Mouse (Mus musculus) MN1 (cell line): ENCODE results near the gene Olfr1214.
"Not testable (repeated sequence)": the region's sequence is repeated elsewhere in the genome, so short reads cannot be mapped to it uniquely, and the experiment has no call there.

Experiments used
- DNase-seq: peaks from one replicate; pipeline ENCODE4 v3.0.0-alpha.2; 2016; ENCODE audit warnings: low spot score

Gene Olfr1214

GRCm38 (mm10) chr2:88992553-88992952 lies at the start of gene Olfr1214:
Olfr1214 (minus strand) TSS chr2:88992653.
- no peak for DNase-seq

- DNase-seq: no peak
Measured at GRCm38 (mm10) chr2:89031965-89032364, 39.5 kb upstream of the Olfr1214 start, which contains the start of gene Olfr1217. Olfr1217 (minus strand) TSS chr2:89032065.

GRCm38 (mm10) chr2:89021436-89021835 lies 29.0 kb upstream of the Olfr1214 start:
- DNase-seq: not testable (repeated sequence)

GRCm38 (mm10) chr2:89018240-89018639 lies 25.8 kb upstream of the Olfr1214 start, which contains the start of gene Olfr1216:
Olfr1216 (minus strand) TSS chr2:89018340.
- no peak for DNase-seq

GRCm38 (mm10) chr2:89006873-89007272 lies 14.4 kb upstream of the Olfr1214 start, which contains the start of gene Olfr1215:
Olfr1215 (minus strand) TSS chr2:89006973.
- DNase-seq: no peak

- no peak for DNase-seq
Measured at GRCm38 (mm10) chr2:88980181-88980580, 12.3 kb downstream of the Olfr1214 start, which contains the start of gene Gm13762. Gm13762 (minus strand) TSS chr2:88980281.

- no peak for DNase-seq
Measured at GRCm38 (mm10) chr2:88953669-88954068, 38.8 kb downstream of the Olfr1214 start, which contains the start of gene Olfr1212. Olfr1212 (plus strand) TSS chr2:88953969.

GRCm38 (mm10) chr2:88938011-88938410 lies 54.4 kb downstream of the Olfr1214 start, which contains the start of gene Olfr1211:
Olfr1211 (minus strand) TSS chr2:88938111.
- no peak for DNase-seq
